In genomic region chr17:31890311-31890951, GRCm38 (mm10) we compare ENCODE assay signal across 12 mouse cellular contexts. TPM values are rescaled to one million over a fixed set of nuclear protein-coding genes. Genes with fewer than 3 reads are reported as not detected.
DNase-seq lines count a peak whose midpoint lies in the region; ATAC-seq and TF ChIP-seq lines count a peak whose summit lies in the region.
"Had no signal": no experiment of that assay in that cellular context is flagged by ENCODE, and none has a peak within 500 bp of the region (broad histone marks: within the 10 kb centered on the region; RNA-seq: fewer than 3 reads in every experiment).

No protein-coding gene starts in this region.

- H3K9ac ChIP-seq in lung, embryonic 14.5 days, result no peak overlapping the region
- H3K9ac ChIP-seq in kidney, postnatal 0 days (ENCODE audit: low read depth, low read length), result 0 out of 2 replicates have a peak overlapping the region, but pooled peaks have one; percentile 27

- 16% methylated on average over 2 of the region's 2 CpGs for WGBS in lung, embryonic 14.5 days
- 19% methylated on average over 2 of the region's 2 CpGs for WGBS in kidney, postnatal 0 days

- TF ChIP-seq CTCF in lung, embryonic 14.5 days (IDR thresholded peaks at IDR 0.05; ENCODE audit: low read depth), result no peak
- no peak for TF ChIP-seq CTCF in kidney, postnatal 0 days (IDR thresholded peaks at IDR 0.05; ENCODE audit: low read depth)

- H3K4me2 ChIP-seq in lung, embryonic 14.5 days, result no peak overlapping the region
- no peak overlapping the region for H3K4me2 ChIP-seq in kidney, postnatal 0 days (ENCODE audit: low read length)

- no peaks in the 10 kb centered on the region for H3K27me3 ChIP-seq in lung, embryonic 14.5 days (ENCODE audit: insufficient read depth, low read length)
- no peaks in the 10 kb centered on the region for H3K27me3 ChIP-seq in kidney, postnatal 0 days (ENCODE audit: insufficient read depth, low read length)

- peaks cover 51% of the 10 kb centered on the region for H3K4me1 ChIP-seq in lung, embryonic 14.5 days (ENCODE audit: insufficient read depth)
- H3K4me1 ChIP-seq in kidney, postnatal 0 days (replicated peaks; ENCODE audit: insufficient read depth, low read length), result peaks cover 40% of the 10 kb centered on the region

- H3K9me3 ChIP-seq in lung, embryonic 14.5 days (ENCODE audit: low read depth, low read length), result no peaks in the 10 kb centered on the region
- no peaks in the 10 kb centered on the region for H3K9me3 ChIP-seq in kidney, postnatal 0 days (replicated peaks; ENCODE audit: low read length)

- H3K4me3 ChIP-seq in lung, embryonic 14.5 days (ENCODE audit: low read depth, low read length), result no peak overlapping the region
- H3K4me3 ChIP-seq in kidney, postnatal 0 days (replicated peaks; ENCODE audit: low read depth, low read length), result no peak overlapping the region

- peak; percentile 4 for DNase-seq in gastrocnemius, postnatal 10 days
- DNase-seq in gastrocnemius, postnatal 25 days, result no peak
- peak; percentile 55 for DNase-seq in lung, embryonic 14.5 days
- no peak for DNase-seq in lung, postnatal 36 days
- peak; percentile 55 for DNase-seq in R1 (ENCODE audit: low read depth, low spot score)
- DNase-seq in kidney, postnatal 0 days (ENCODE audit: low spot score), result peak; percentile 64
- no peak for DNase-seq in frontal cortex, postnatal 25 days (ENCODE audit: low spot score in 2 of 2)
- DNase-seq: cerebellum, adult 11-12 months; layer of hippocampus, postnatal 36 days had no signal

- H3K27ac ChIP-seq in lung, embryonic 14.5 days (ENCODE audit: low read depth), result peak overlapping the region; percentile 98
- H3K27ac ChIP-seq in kidney, postnatal 0 days, result peak overlapping the region; percentile 83

- H3K36me3 ChIP-seq in lung, embryonic 14.5 days (ENCODE audit: insufficient read depth), result no peaks in the 10 kb centered on the region
- H3K36me3 ChIP-seq in kidney, postnatal 0 days (ENCODE audit: insufficient read depth, low read length), result no peaks in the 10 kb centered on the region

- 0 out of 2 replicates have a peak, but pooled peaks have one; percentile 10 for ATAC-seq in lung, embryonic 14.5 days (ENCODE audit: insufficient read depth)
- no peak; the same call in 1 of the 2 replicates for ATAC-seq in kidney, postnatal 0 days (replicated peaks; ENCODE audit: low FRiP score, low read depth)
- ATAC-seq in erythroid progenitor cell, adult 5-6 weeks (replicated peaks; ENCODE audit: low FRiP score, poor library complexity, severe bottlenecking), result no peak
- ATAC-seq: forebrain, embryonic 16.5 days; hindbrain, embryonic 16.5 days had no signal

RNA-seq across cellular contexts. Expression of gene Sik1, which starts 34.8 kb away (rescaled TPM):
- total RNA-seq in gastrocnemius, postnatal 10 days (2021), result 10 to 100 TPM; 30.6 to 33.2 TPM
- 10 to 100 TPM; 17.2 to 19.6 TPM for total RNA-seq in gastrocnemius, postnatal 25 days (2021)
- polyA plus RNA-seq in lung, embryonic 14.5 days (2014; fragmentation: Nextera tagmentation; extraction: Ambion mirVana), result 25.0 and 26.2 TPM in 2 replicates
- polyA plus RNA-seq in kidney, postnatal 0 days (2015; fragmentation: Nextera tagmentation; extraction: Ambion mirVana), result 15.4 and 17.2 TPM in 2 replicates
- 7.6 and 9.2 TPM in 2 replicates for total RNA-seq in erythroid progenitor cell, adult 5-6 weeks (2015; ENCODE audit: low replicate concordance)
- total RNA-seq in erythroid progenitor cell, adult 5-6 weeks (2017; ENCODE audit: low replicate concordance), result 2.2 and 5.9 TPM in 2 replicates

Comparison
In these comparisons a context has a peak if more than half of its experiments do, and no peak if none do; other contexts are left out.
1. DNase-seq: peak in gastrocnemius, postnatal 10 days (single experiment), lung, embryonic 14.5 days (single experiment), R1 (single experiment) and kidney, postnatal 0 days (single experiment); none in gastrocnemius, postnatal 25 days (single experiment), lung, postnatal 36 days (single experiment) and frontal cortex, postnatal 25 days (0 of 2).